Mouse (Mus musculus) hindbrain, embryonic 13.5 days (tissue): Measurements from ENCODE around the gene Rpa1. TPM values are rescaled to one million over a fixed set of nuclear protein-coding genes. Genes with fewer than 3 reads are reported as not detected.
A peak's percentile ranks its signal among the peaks of the same experiment; 100 is the strongest.

Source experiments
- ATAC-seq: fragments of 200-750 bp; cut with Nextera tagmentation; 2 replicates; pipeline ENCODE4 v1.8.0; 2017; ENCODE audit warnings: moderate TSS enrichment; ENCODE audit not compliant: low FRiP score
- H3K27ac ChIP-seq: fragments of 300-500 bp; sonication (generic); 2 replicates; pipeline ENCODE4 v1.5.1; 2015; ENCODE audit warnings: inconsistent platforms, mild to moderate bottlenecking, moderate library complexity
- H3K27me3 ChIP-seq: fragments of 300-500 bp; sonication (generic); 2 replicates; pipeline ENCODE4 v1.6.1; 2015; ENCODE audit warnings: mild to moderate bottlenecking, inconsistent platforms
- H3K36me3 ChIP-seq: fragments of 300-500 bp; sonication (generic); 2 replicates; pipeline ENCODE4 v1.6.1; 2015; ENCODE audit warnings: mild to moderate bottlenecking, inconsistent platforms
- H3K4me1 ChIP-seq: fragments of 300-500 bp; sonication (generic); replicated peaks from 2 replicates; pipeline ENCODE4 v1.6.1; 2015; ENCODE audit warnings: inconsistent platforms
- H3K4me2 ChIP-seq: fragments of 300-500 bp; sonication (generic); 2 replicates; pipeline ENCODE4 v1.6.1; 2015; ENCODE audit warnings: inconsistent platforms, mild to moderate bottlenecking, moderate library complexity
- H3K4me3 ChIP-seq: fragments of 300-500 bp; sonication (generic); 2 replicates; pipeline ENCODE4 v1.5.1; 2015; ENCODE audit warnings: mild to moderate bottlenecking, inconsistent platforms
- H3K9ac ChIP-seq: fragments of 300-500 bp; sonication (generic); 2 replicates; pipeline ENCODE4 v1.6.1; 2015; ENCODE audit warnings: mild to moderate bottlenecking, inconsistent platforms
- H3K9me3 ChIP-seq: fragments of 300-500 bp; sonication (generic); 2 replicates; pipeline ENCODE4 v1.6.1; 2016; ENCODE audit warnings: inconsistent platforms
- WGBS: fragments of 180-500 bp; shearing (Covaris S2); methylation state at CpG from one replicate; pipeline ENCODE4 v1.1.7; 2015; 5-methylcytosine and 5-hydroxymethylcytosine counted together
- polyA plus RNA-seq: library from polyadenylated mRNA; unstranded; fragments of >200 nt; fragmentation: Nextera tagmentation; extraction: Ambion mirVana; gene quantifications from 2 replicates; pipeline ENCODE4 v1.2.1, GENCODE M21; 2015

The Rpa1 gene
- polyA plus RNA-seq, 1 experiment from 2014 or later = 63.6 TPM

GRCm38 (mm10) chr11:75282496-75283120 lies 65.5 kb downstream of the Rpa1 start:
- peaks cover 51% of the 10 kb centered on the region for H3K4me1 ChIP-seq
- H3K9ac ChIP-seq = peak overlapping the region; percentile 65; the same call in 1 of the 2 replicates
- H3K9me3 ChIP-seq = no peaks in the 10 kb centered on the region
- no peaks in the 10 kb centered on the region for H3K36me3 ChIP-seq
- H3K27me3 ChIP-seq = peaks cover 48% of the 10 kb centered on the region
- peak overlapping the region; percentile 51 for H3K4me2 ChIP-seq
- 13% methylated on average over 13 of the region's 13 CpGs for WGBS
- peak overlapping the region; percentile 64; the same call in 1 of the 2 replicates for H3K27ac ChIP-seq
- ATAC-seq = no peak
- H3K4me3 ChIP-seq = peak overlapping the region; percentile 20

DNA sequence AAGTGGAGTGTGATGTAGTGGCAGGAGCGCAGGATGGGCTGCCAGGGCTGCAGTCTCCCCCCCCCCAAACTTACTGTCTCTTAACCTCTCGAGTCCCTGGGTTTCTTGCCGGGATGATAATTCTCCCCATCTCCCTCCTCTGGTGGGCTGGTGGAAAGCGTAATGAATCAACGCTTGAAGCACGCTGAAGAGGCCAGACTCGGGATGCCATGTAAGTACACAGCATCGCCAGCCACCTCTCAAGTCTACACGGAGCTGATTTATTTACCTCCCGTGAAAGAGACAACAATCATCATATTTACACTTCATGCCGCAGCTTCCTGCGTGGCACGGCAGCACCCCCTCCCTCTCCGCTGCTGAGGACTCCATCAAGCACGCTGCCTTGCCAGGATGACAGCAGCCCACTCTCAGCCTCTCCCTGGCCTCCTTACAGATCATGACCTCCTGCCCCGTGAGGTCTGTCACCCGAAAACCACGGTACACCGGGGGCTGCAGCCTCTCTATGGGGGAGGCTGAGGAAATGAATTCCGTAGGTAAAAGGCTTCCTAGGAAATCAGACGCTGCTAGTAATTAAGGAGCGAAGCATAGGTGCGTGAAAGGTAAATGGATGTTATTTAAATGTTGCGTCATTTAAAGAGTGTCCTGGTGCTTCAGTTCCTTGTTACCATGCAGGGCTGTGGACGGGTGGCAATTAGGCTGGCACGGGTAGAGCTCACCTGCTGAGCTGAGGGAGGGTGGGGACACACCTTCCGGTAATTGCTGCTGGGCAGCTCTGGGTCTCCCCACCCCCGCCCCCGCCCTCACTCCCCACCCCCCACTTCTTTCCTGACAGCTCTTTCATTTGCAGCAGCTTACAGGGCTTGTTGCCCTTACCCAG lies 66.5 kb downstream of the Rpa1 start:
- Histone ChIP-seq H3K27ac (peak overlapping the region; percentile 64), H3K4me3 (peak overlapping the region; percentile 20), H3K36me3 (no peaks in the 10 kb centered on the region), H3K4me1 (peaks cover 51% of the 10 kb centered on the region), H3K27me3 (peaks cover 48% of the 10 kb centered on the region), H3K9me3 (no peaks in the 10 kb centered on the region), H3K9ac (peak overlapping the region; percentile 65), H3K4me2 (peak overlapping the region; percentile 51)
- WGBS = 5% methylated on average over 29 of the region's 29 CpGs
- peak; percentile 36; the same call in 1 of the 2 replicates for ATAC-seq

DNA sequence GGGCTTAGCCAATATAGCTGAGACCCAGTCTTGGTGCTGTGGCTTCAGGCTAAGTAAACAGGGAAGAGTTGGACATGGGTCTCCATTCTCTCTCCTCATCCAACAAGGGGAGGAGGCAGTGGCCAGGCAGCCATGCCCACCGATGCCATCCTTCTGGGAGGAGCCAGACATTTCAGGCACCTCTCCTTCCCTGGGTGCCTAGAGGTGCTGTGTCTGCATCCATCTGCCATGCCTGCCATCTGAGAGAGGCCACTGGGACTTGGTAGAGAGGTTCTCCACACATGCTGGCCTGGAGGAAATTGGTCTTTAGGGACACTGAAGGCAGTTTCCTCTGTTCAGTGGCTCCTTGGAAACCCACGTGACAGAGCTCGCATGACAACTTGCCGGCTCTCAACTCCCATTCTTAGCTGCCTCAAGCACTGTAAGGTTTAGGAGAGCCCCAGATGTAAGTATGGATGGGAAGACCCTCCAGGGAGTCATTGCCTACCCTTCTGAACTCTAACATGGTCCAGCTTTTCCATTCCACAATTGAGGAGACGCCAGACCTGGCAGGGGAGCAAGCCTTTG lies 67.6 kb downstream of the Rpa1 start:
- Histone ChIP-seq H3K36me3 (no peaks in the 10 kb centered on the region), H3K27me3 (peaks cover 44% of the 10 kb centered on the region), H3K9ac (no peak overlapping the region), H3K4me2 (no peak overlapping the region), H3K9me3 (no peaks in the 10 kb centered on the region), H3K4me3 (no peak overlapping the region), H3K4me1 (peaks cover 52% of the 10 kb centered on the region), H3K27ac (peak overlapping the region; percentile 64)
- no peak for ATAC-seq
- WGBS = 36% methylated on average over 5 of the region's 5 CpGs

GRCm38 (mm10) chr11:75280066-75280410 lies 68.1 kb downstream of the Rpa1 start:
- Histone ChIP-seq H3K4me3 (no peak overlapping the region), H3K9me3 (no peaks in the 10 kb centered on the region), H3K36me3 (no peaks in the 10 kb centered on the region), H3K27ac (peak overlapping the region; percentile 64), H3K4me1 (peaks cover 57% of the 10 kb centered on the region), H3K9ac (no peak overlapping the region), H3K27me3 (peaks cover 47% of the 10 kb centered on the region), H3K4me2 (0 out of 2 replicates have a peak overlapping the region, but pooled peaks have one; percentile 43)
- ATAC-seq = no peak
- WGBS = 49% methylated on average over 5 of the region's 5 CpGs

DNA sequence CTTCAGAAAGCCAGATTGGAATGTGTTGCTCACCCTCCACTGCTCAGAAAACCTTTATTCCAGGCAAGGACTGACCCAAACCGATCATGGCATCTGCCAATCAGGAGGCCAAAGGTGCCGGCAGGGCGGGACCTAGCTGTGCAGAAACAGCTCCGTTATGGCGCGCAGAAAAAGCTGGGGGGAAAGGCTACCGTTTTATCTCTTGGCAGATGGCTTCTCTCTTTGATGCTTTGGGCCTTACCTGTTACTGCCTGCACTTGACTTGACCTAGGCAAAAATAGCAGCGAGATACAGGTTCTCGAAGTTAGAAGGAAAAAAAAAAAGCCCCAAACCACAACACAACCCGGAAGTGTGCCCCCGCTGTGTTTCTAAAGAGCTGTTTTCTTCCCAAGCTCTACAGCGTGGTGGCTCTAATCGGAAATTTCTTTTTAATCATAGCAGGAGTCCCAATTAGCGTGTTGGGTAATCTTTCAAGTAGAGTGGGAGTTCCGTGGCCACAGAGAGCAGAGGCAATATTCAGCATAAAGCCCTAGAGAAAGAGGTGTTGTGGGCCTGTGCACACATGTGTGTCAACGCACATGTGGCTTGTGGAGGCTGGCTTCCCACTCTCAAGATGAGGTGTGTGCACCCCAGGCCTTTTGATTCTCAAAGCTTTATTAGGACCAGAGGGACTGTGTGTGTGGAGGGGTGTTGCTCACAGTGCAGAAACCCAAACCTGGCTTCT lies 68.6 kb downstream of the Rpa1 start:
- Histone ChIP-seq H3K27ac (peak overlapping the region; percentile 64), H3K27me3 (peaks cover 42% of the 10 kb centered on the region), H3K4me1 (peaks cover 62% of the 10 kb centered on the region), H3K9me3 (no peaks in the 10 kb centered on the region), H3K9ac (peak overlapping the region; percentile 36; the same call in 1 of the 2 replicates), H3K4me3 (peak overlapping the region; percentile 16; the same call in 1 of the 2 replicates), H3K4me2 (peak overlapping the region; percentile 43), H3K36me3 (no peaks in the 10 kb centered on the region)
- 8% methylated on average over 16 of the region's 16 CpGs for WGBS
- no peak; the same call in 1 of the 2 replicates for ATAC-seq

GRCm38 (mm10) chr11:75279013-75279341 lies 69.1 kb downstream of the Rpa1 start:
- no peak for ATAC-seq
- peak overlapping the region; percentile 36; the same call in 1 of the 2 replicates for H3K9ac ChIP-seq
- no peaks in the 10 kb centered on the region for H3K36me3 ChIP-seq
- H3K27me3 ChIP-seq = peaks cover 38% of the 10 kb centered on the region
- H3K27ac ChIP-seq = peak overlapping the region; percentile 19; the same call in 1 of the 2 replicates
- no peaks in the 10 kb centered on the region for H3K9me3 ChIP-seq
- H3K4me2 ChIP-seq = peak overlapping the region; percentile 43
- H3K4me3 ChIP-seq = peak overlapping the region; percentile 16; the same call in 1 of the 2 replicates
- WGBS = 18% methylated on average over 4 of the region's 4 CpGs
- H3K4me1 ChIP-seq = peaks cover 66% of the 10 kb centered on the region

GRCm38 (mm10) chr11:75278115-75278514 lies 70.0 kb downstream of the Rpa1 start:
- Histone ChIP-seq H3K4me1 (peaks cover 73% of the 10 kb centered on the region), H3K9me3 (no peaks in the 10 kb centered on the region), H3K27me3 (peaks cover 32% of the 10 kb centered on the region), H3K4me3 (no peak overlapping the region), H3K27ac (peak overlapping the region; percentile 55; the same call in 1 of the 2 replicates), H3K9ac (0 out of 2 replicates have a peak overlapping the region, but pooled peaks have one; percentile 35), H3K36me3 (no peaks in the 10 kb centered on the region), H3K4me2 (no peak overlapping the region)
- 44% methylated on average over 7 of the region's 7 CpGs for WGBS
- no peak for ATAC-seq

- no peaks in the 10 kb centered on the region for H3K36me3 ChIP-seq
- 0 out of 2 replicates have a peak, but pooled peaks cover 5% of the 10 kb centered on the region for H3K27me3 ChIP-seq
- no peak overlapping the region for H3K4me2 ChIP-seq
- peaks cover 61% of the 10 kb centered on the region for H3K4me1 ChIP-seq
- ATAC-seq = no peak
- peak overlapping the region; percentile 1; the same call in 1 of the 2 replicates for H3K9ac ChIP-seq
- H3K27ac ChIP-seq = no peak overlapping the region; the same call in none of the 2 replicates
- H3K9me3 ChIP-seq = no peaks in the 10 kb centered on the region
- no peak overlapping the region for H3K4me3 ChIP-seq
- WGBS = 22% methylated on average over 6 of the region's 6 CpGs
Observed at GRCm38 (mm10) chr11:75275035-75275434, 73.1 kb downstream of the Rpa1 start.

DNA sequence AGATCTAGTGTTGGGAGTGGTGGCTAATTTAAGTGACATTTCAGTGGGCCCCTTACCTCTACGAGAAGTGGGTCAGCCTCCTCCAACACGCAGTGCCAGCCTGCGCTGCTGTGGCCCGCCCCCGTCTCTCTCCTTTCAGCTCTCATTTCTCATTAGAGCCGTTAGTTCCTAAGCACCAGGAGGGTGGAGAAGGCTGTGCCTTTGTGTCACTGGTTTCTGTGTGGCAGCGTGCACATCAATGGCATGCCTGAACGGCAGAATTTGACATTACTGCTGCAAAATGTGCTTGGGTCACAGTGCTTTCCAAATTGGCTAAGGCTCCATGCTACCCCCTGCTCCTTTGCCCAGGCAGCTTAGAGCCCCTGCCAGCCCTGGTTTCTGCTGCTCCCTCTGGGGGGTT lies 74.7 kb downstream of the Rpa1 start:
- Histone ChIP-seq H3K9me3 (no peaks in the 10 kb centered on the region), H3K9ac (peak overlapping the region; percentile 43), H3K4me3 (no peak overlapping the region), H3K4me1 (peaks cover 48% of the 10 kb centered on the region), H3K36me3 (no peaks in the 10 kb centered on the region), H3K27ac (peak overlapping the region; percentile 83), H3K27me3 (0 out of 2 replicates have a peak, but pooled peaks cover 5% of the 10 kb centered on the region), H3K4me2 (peak overlapping the region; percentile 18)
- ATAC-seq = peak; percentile 72
- WGBS = 7% methylated on average over 8 of the region's 8 CpGs

DNA sequence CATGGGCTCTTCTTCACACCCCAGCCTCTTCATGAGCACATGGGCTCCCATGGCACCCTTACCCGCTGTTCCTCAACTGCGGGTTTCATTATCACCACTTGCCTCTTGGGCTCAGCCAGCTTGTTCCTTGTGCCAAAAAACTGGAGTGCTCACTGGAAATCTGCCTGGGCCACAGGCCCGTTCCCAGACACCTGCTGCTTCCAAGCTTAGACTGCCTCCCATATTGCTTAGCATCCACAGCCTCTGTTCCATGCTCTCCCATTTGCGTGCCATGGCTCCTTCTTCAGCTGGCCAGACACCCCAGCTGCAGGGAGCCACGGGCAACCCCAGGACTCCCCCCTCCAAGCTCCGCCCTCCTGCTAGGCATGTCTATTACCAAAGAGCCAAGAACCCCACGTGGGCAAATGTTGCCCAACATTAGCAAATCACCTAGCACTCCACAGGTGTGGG lies 77.1 kb downstream of the Rpa1 start:
- H3K4me2 ChIP-seq = no peak overlapping the region
- H3K36me3 ChIP-seq = no peaks in the 10 kb centered on the region
- H3K27me3 ChIP-seq = 0 out of 2 replicates have a peak, but pooled peaks cover 5% of the 10 kb centered on the region
- ATAC-seq = no peak
- H3K9me3 ChIP-seq = no peaks in the 10 kb centered on the region
- H3K9ac ChIP-seq = no peak overlapping the region
- 75% methylated on average over 7 of the region's 7 CpGs for WGBS
- H3K27ac ChIP-seq = no peak overlapping the region
- H3K4me3 ChIP-seq = no peak overlapping the region
- peaks cover 52% of the 10 kb centered on the region for H3K4me1 ChIP-seq

- H3K4me2 ChIP-seq = no peak overlapping the region
- WGBS = 67% methylated on average over 8 of the region's 8 CpGs
- H3K4me3 ChIP-seq = no peak overlapping the region
- H3K9ac ChIP-seq = no peak overlapping the region
- H3K36me3 ChIP-seq = no peaks in the 10 kb centered on the region
- H3K27ac ChIP-seq = peak overlapping the region; percentile 18; the same call in 1 of the 2 replicates
- no peak for ATAC-seq
- H3K4me1 ChIP-seq = peaks cover 50% of the 10 kb centered on the region
- H3K27me3 ChIP-seq = 0 out of 2 replicates have a peak, but pooled peaks cover 5% of the 10 kb centered on the region
- H3K9me3 ChIP-seq = no peaks in the 10 kb centered on the region
Observed at GRCm38 (mm10) chr11:75270276-75270984, 77.7 kb downstream of the Rpa1 start.
